Comparison of ENCODE assay signal across 11 mouse cellular contexts in the genomic region with DNA sequence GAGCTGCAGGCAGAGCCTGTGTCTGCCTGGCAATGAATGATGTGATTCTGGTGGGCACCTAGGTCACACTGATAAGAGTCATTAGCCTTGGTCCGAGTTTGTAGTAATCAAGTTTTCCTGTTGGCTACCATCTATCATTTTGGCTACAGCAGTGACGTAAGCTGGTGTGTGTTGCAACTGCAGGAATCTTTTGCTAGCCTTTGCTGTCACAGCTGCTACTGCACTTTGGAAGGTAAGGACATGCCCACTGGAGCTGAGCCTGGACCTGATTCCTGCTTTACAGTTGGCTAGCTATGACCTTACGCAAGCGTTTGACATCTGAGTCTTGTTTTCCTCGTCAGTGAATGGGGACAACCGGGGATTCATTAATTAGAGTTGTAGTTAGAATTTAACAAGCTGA. TPM values are rescaled to one million over a fixed set of nuclear protein-coding genes. Genes with fewer than 3 reads are reported as not detected.
A peak's percentile ranks its signal among the peaks of the same experiment; 100 is the strongest.
DNase-seq lines count a peak whose midpoint lies in the region; ATAC-seq lines count a peak whose summit lies in the region.
"Had no signal": no experiment of that assay in that cellular context is flagged by ENCODE, and none has a peak within 500 bp of the region (broad histone marks: within the 10 kb centered on the region; RNA-seq: fewer than 3 reads in every experiment).

No protein-coding gene starts in this region.

- 58% methylated on average over 6 of the region's 6 CpGs for WGBS in liver, embryonic 12.5 days (ENCODE audit: insufficient replicate concordance)

- 0 out of 2 replicates have a peak overlapping the region, but pooled peaks have one; percentile 83 for H3K27ac ChIP-seq in liver, embryonic 12.5 days
- H3K27ac ChIP-seq: midbrain, embryonic 15.5 days had no signal

- H3K9ac ChIP-seq in liver, embryonic 12.5 days, result no peak overlapping the region; the same call in 1 of the 2 replicates
- H3K9ac ChIP-seq: hindbrain, embryonic 13.5 days; midbrain, embryonic 15.5 days had no signal

- H3K27me3 ChIP-seq in liver, embryonic 12.5 days (replicated peaks), result no peaks in the 10 kb centered on the region
- H3K27me3 ChIP-seq: midbrain, embryonic 15.5 days had no signal

- no peaks in the 10 kb centered on the region for H3K36me3 ChIP-seq in liver, embryonic 12.5 days
- H3K36me3 ChIP-seq: hindbrain, embryonic 13.5 days; midbrain, embryonic 15.5 days had no signal

- DNase-seq in gastrocnemius, adult 8-10 months (ENCODE audit: low spot score in 2 of 2), result peak; percentile 44 to 48
- no peak for DNase-seq in gastrocnemius, postnatal 14 days
- peak; percentile 92 for DNase-seq in Muller cell, postnatal 12 days (ENCODE audit: inconsistent ontology term)
- peak; percentile 92 for DNase-seq in kidney, adult 11 months
- DNase-seq in spleen, postnatal 14 days (ENCODE audit: low spot score in 2 of 2), result no peak
- DNase-seq in cerebellum, postnatal 10 days, result no peak
- DNase-seq in embryo, embryonic 10.5 days (ENCODE audit: low spot score), result no peak
- DNase-seq: cerebellum, adult 11 months had no signal

- ATAC-seq in liver, embryonic 12.5 days, result no peak

- no peak overlapping the region for H3K4me2 ChIP-seq in liver, embryonic 12.5 days
- H3K4me2 ChIP-seq: hindbrain, embryonic 13.5 days; midbrain, embryonic 15.5 days had no signal

- intact Hi-C loops in gastrocnemius, postnatal 14 days (cut with DNase I; ENCODE audit: low total_unique reads), result no loop called here

- H3K9me3 ChIP-seq in liver, embryonic 12.5 days (replicated peaks), result no peaks in the 10 kb centered on the region
- H3K9me3 ChIP-seq: hindbrain, embryonic 13.5 days; midbrain, embryonic 15.5 days had no signal

- H3K4me3 ChIP-seq in liver, embryonic 12.5 days, result no peak overlapping the region
- H3K4me3 ChIP-seq: hindbrain, embryonic 13.5 days; midbrain, embryonic 15.5 days had no signal

- H3K4me1 ChIP-seq in liver, embryonic 12.5 days, result peaks cover 59% of the 10 kb centered on the region

RNA-seq across cellular contexts. Expression of a gene that starts 11.1 kb away (rescaled TPM):
- 1 to 10 TPM; 6.4 to 9.3 (median 7.5) TPM for total RNA-seq in gastrocnemius, adult 8-10 months (2022)
- total RNA-seq in gastrocnemius, postnatal 14 days (2021), result 10 to 100 TPM; 21.9 to 23.1 TPM
- 7.0 and 8.3 TPM in 2 replicates for polyA plus RNA-seq in liver, embryonic 12.5 days (2016; fragmentation: Nextera tagmentation; extraction: Ambion mirVana)

RNA-seq across cellular contexts. Expression of a gene that starts 50.4 kb away (rescaled TPM):
- total RNA-seq in gastrocnemius, adult 8-10 months (2022), result 1 to 10 TPM; 4.2 to 5.5 (median 4.6) TPM
- 1 to 10 TPM; 3.6 to 4.0 TPM for total RNA-seq in gastrocnemius, postnatal 14 days (2021)
- polyA plus RNA-seq in liver, embryonic 12.5 days (2016; fragmentation: Nextera tagmentation; extraction: Ambion mirVana), result 5.1 and 5.7 TPM in 2 replicates

RNA-seq across cellular contexts. Expression of a gene that starts 50.5 kb away (rescaled TPM):
- 10 to 100 TPM; 51.7 to 58.8 (median 58.0) TPM for total RNA-seq in gastrocnemius, adult 8-10 months (2022)
- total RNA-seq in gastrocnemius, postnatal 14 days (2021), result 10 to 100 TPM; 65.2 to 69.9 TPM
- 95.7 and 99.8 TPM in 2 replicates for polyA plus RNA-seq in liver, embryonic 12.5 days (2016; fragmentation: Nextera tagmentation; extraction: Ambion mirVana)

RNA-seq across cellular contexts. Expression of a gene that starts 55.4 kb away (rescaled TPM):
- total RNA-seq in gastrocnemius, adult 8-10 months (2022), result under 1 TPM; 0.22 to 0.64 (median 0.42) TPM
- under 1 TPM; 0.20 to 0.43 TPM for total RNA-seq in gastrocnemius, postnatal 14 days (2021)
- 0.38 and 0.41 TPM in 2 replicates for polyA plus RNA-seq in liver, embryonic 12.5 days (2016; fragmentation: Nextera tagmentation; extraction: Ambion mirVana)

Comparison
In these comparisons a context has a peak if more than half of its experiments do, and no peak if none do; other contexts are left out.
1. DNase-seq: peak in gastrocnemius, adult 8-10 months (2 of 2), Muller cell, postnatal 12 days (single experiment) and kidney, adult 11 months (single experiment); none in gastrocnemius, postnatal 14 days (single experiment), spleen, postnatal 14 days (0 of 2), cerebellum, postnatal 10 days (0 of 2) and embryo, embryonic 10.5 days (single experiment).